Mouse (Mus musculus) heart, postnatal 14 days (tissue): ENCODE results near the gene Setx. TPM values are rescaled to one million over a fixed set of nuclear protein-coding genes. Genes with fewer than 3 reads are reported as not detected.

ENCODE experiments used
- DNase-seq, 2 experiments: peaks; one replicate each; pipeline ENCODE4 v3.0.0; 2021 to 2022
- intact Hi-C: fragments of 180-260 bp; cut with DNase I; formaldehyde crosslinking; loops from one replicate; pipeline ENCODE4 v1.15.1; 2025
- total RNA-seq, 2 experiments: library from RNA; stranded (reverse); gene quantifications; 2 replicates each; pipeline ENCODE4 v1.2.3; 2021

The Setx gene
- total RNA-seq, 2 experiments from 2014 or later = 36.9 to 41.9 TPM

DNA sequence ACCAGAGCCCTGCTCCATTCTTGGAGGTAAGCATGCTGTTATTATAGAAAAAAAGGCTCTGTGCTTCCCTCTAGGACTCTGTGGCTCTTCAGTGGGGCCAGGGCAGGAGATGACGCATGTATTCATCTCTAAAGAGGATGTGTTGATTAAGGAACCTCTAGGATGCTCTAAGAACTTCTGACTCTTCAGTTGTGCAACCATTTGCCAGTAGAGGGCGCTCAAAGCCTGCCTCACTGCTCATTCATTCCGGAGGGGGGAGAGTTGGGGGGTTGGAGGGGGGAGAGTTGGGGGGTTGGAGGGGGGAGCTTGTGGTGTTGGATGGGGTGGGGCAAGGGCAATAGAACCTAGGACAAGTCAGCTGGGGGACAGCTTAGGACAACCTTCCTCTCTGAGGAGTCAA, 75.9 kb downstream of the Setx start:
- DNase-seq = peak; percentile 49 to 69
- intact Hi-C loops = loop anchor here (1.0 to 5.0 kb wide), 3 partner anchors 37 to 404 kb away; no protein-coding TSS in a partner anchor

DNA sequence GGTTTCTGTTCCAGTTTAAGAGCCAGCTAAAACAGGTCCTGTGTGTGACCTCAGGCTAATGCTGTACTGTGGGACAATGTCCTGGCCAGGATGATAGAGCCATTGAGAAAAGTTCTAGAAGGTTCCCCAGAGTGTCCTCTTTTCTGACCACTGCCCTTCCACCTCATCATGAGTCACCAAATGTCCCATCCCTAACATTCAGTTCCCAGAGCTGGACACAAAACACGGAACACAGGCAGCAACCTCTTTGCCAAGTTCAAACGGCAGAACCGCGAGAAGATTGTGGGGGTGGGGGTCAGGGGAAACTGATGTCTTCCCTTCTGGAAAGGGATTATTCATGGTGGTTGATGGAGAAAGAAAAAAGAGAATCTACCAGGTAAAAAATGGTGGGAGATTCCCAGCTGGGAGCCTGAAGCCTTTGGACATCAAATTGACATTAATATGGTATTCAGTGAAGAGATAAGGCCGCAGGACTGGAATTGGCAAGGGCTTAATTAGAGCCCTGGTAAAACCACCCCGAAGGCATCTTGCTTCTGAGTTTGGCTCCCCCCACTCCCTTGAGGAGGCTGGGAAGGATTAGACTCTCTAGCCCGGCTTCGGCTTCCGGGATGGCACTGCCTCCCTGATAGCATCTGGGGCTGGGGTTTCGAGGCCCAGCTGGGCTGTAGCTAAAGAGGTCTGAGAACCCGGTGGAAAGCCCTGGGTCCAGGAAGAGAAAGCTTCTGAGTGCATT, 77.4 kb downstream of the Setx start:
- intact Hi-C loops = loop anchor here (5.0 kb wide), 1 partner anchor 36 kb away; no protein-coding TSS in a partner anchor
- no peak for DNase-seq

DNA sequence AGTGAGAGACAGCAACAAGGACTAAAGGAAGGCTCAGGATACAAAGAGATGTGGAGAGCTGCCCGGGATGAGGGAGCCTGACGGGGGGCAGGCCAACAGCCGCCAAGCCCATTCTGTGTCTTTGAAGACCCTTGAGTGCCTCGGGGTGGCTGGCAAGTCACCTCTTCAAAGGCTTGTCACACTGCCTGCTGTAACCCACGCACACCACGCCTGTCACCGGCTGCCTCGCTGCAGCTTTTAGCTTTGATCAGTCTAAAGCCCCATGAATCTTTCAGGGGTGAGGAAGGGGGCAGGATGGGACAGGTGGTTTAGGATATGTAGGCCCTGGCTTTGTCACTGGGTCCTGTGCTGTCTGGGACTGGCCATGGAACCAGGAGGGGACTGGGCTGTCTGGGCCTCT, 82.2 kb downstream of the Setx start:
- no peak for DNase-seq
- intact Hi-C loops = no loop called here

DNA sequence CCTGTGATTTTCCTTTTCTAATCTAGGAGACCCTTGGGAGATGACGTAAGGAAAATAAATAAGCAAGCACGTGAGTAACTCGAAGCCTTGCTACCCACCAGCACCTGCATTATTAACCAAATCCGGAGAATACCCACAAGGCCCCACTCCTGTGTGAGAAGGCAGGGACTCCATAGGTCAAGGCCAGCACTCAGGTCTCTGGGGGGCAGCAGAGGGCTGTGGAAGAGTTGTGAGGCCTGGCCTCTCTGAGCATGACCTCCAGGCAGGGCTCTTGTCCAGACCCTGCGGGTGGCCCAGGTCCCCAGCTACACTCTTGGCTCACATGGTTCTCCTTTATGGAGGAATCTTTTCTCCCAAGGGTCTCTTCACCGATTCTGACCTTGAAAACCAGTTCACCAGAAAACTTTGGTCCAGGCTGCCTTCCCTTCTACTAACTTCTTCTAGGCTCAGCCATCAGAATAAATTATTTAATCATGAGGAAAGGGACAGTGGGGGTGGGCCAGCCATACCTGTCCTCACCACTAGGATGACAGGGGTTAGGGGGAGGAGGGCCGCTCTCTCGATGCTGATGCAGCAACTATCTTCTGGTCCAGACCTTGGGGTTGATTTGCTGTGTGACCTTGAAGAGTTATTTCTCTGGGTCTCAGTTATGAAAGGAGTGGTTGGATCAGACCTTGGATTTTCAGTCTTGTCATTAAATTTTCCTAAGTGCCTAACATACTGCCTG, 92.5 kb downstream of the Setx start:
- peak; percentile 70 to 82 for DNase-seq
- intact Hi-C loops = loop anchor here (2.0 to 5.0 kb wide), 2 partner anchors 336 to 388 kb away; no protein-coding TSS in a partner anchor

DNA sequence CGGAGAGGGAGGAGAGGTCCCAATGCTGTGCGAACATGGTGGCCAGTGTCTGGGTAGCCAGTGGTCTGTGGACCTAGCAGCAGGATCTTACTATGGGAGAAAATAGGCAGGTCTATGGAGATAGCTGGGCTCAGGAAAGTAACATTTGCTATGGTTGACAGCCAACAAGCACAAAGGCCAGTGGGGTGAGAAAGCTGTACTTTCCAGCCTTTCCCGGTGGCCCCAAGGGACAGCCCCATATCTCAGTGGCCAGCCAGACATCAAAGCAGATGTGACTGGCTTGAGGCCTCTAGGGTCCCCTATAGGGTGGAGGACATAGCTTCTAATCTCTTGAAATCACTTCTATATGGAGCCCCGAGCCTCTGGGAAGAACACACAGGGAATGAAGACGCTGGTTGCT, 93.1 kb downstream of the Setx start:
- no peak for DNase-seq
- intact Hi-C loops = loop anchor here (2.0 to 5.0 kb wide), 2 partner anchors 335 to 388 kb away; no protein-coding TSS in a partner anchor

DNA sequence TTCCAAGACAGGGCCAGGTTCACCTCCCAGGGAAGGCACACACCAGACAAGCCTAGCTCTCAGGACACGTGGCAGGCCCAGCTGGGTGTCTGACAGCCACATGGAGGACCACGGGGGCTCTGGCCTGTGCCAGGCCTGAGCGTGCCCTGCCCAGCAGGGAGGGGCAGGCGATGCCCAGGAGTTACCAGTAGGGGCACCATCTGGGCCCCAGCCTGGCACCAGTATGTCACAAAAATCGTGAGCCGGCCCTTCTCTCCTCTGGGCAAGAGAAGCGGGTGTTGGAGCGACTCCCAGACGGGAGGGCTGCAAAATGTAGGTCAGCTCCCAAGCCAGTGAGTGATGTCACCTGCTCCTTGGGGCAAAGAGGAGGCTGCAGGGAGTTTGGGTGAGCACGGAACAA, 93.9 kb downstream of the Setx start:
- DNase-seq = peak; percentile 70 to 85
- intact Hi-C loops = loop anchor here (2.0 to 5.0 kb wide), 3 partner anchors 17 to 387 kb away; no protein-coding TSS in a partner anchor

DNA sequence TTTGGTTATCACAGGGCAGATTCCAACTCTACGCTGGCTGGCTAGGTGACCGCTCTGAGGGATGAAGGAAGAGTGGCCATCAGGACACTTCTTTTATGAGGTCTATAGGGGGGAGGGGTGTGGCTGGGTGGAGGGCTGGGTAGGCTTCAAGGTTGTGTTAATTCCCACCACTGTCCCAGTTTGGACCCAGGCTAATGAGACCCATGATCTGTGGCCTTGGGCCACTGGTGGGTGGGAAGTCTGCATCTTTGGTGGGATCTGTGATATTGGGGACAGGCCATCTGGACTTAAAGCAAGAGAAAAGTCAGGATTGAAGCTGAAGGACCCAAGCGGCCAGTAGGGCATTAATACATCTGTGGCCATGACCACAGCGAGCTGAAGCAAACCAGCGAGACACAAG, 94.8 kb downstream of the Setx start:
- no peak for DNase-seq
- intact Hi-C loops = loop anchor here (2.0 to 5.0 kb wide), 2 partner anchors 16 to 333 kb away; no protein-coding TSS in a partner anchor

DNA sequence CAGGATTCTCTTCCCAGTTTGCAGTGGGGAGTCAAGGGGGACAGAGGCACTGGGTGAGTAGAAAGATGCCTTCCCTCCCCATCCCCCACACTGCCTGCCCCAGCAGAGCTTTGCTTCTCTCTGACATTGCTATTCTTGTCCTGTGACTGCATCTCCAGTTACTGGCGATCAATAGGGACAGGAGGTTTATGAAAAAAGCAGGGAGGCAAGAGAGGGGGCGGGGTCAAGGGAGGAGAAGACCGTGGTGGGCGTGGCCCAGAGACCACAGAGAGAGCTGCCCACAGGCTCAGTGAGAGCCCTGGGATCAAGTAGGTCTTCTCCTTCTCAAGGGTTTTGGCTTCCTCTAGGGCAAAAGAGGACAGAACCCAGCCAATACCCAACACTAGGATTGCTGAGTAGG, 98.3 kb downstream of the Setx start:
- intact Hi-C loops = no loop called here
- DNase-seq = peak in 1 of 2 experiments; percentile 21

DNA sequence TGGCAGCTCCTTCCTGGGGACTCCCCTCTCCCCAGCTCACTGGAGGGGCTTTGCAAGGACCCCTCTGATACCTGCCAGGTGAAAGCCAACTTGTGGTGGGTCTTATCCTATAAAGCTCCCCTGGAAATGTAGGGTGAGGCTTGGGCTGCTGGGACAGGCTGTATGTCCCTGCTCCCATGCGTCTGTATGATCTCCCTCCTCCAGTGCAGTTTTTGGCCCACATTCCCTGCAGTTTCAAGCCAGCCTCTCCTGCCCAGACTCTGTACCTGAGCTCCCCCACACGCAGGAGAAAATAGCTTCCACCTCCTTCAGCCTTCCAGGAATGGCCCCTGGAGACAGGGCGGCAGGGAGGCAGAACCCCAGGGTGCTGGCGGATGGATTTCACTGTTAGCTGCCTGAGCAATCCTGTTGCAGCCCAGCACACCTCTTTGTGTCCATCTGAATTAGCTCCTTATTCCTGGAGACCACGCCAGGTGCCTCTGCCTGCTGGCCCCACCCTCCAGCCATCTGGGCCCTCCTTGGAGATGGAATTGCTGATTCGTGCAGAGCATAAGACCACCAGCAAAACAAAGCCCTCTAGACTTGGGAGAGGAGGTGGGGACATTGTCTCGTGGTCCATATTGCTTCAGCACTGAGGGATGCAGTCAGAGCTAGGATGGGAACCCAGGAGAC, 99.7 kb downstream of the Setx start:
- DNase-seq = no peak
- intact Hi-C loops = no loop called here

DNA sequence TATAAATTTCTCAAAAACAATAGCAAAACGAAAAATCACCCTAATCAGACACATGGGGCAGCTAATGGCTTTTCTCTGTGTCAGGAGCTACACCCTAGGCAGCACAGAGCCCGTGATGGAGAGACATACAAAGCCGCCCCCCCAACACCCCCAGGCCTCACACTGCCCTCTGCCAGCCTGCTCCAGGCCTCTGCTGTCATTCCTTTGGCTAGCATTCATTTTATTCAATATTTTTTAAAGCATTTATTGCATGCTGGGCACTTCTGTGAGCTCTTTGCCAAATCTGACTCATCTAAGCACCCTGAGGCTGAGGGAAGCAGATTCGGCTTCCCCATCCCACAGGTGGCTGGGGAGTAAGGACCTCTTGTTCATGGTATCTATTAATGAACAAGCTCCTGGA, 102.7 kb downstream of the Setx start:
- DNase-seq = no peak
- intact Hi-C loops = no loop called here

DNA sequence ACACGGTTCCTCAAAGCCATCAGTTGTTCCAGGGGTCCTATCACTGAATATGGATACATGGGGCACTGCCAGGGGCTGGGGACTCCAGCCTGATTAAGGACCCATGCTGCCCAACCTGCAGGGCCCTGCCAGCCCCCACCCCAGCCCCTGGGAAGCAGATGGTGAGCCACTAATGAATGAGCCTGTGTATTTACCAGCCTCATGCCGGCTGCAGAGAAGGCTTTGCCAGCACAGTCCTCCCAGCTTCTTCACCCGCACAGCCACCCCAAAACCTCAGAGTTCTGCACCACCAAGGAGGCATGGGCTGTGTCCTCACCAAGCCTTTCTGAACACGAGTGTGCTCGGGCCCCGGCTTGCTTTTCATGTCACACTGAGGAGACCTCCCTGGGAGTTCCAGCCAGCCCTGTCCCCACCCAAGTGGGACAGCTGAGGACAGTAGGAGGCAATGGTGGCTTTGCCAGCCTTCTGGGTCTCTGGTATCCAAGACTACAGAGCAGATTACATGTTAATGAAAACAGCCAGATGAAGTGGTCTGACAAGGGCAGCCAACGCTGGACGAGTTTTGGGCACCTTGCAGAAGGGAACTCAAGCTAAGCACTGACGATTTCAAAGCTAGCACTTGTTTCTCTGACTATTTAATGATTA, 106.3 kb downstream of the Setx start:
- intact Hi-C loops = no loop called here
- no peak for DNase-seq

Other genes starting within 250 kb of the Setx start
- gene Barhl1, start 207.5 kb upstream of the Setx start, total RNA-seq = not detected
- gene Cfap77, start 69.1 kb upstream of the Setx start, total RNA-seq = under 1 TPM in 1 of 2 experiments, not detected in 1; 0.31 TPM
- gene Ttf1, start 63.9 kb upstream of the Setx start, total RNA-seq = 1 to 10 TPM; 6.2 to 6.6 TPM
- 1 to 10 TPM; 4.9 TPM for gene Ntng2, start 128.8 kb downstream of the Setx start, total RNA-seq
- 10 to 100 TPM; 15.2 to 15.5 TPM for gene Med27, start 222.6 kb downstream of the Setx start, total RNA-seq